23 mouse cellular contexts compared by ENCODE assay signal in genomic region chr10:68844066-68844465, GRCm38 (mm10).
DNase-seq lines count a peak whose midpoint lies in the region; ATAC-seq and TF ChIP-seq lines count a peak whose summit lies in the region.
"Had no signal": no experiment of that assay in that cellular context is flagged by ENCODE, and none has a peak within 500 bp of the region (broad histone marks: within the 10 kb centered on the region; RNA-seq: fewer than 3 reads in every experiment).

No protein-coding gene starts in this region.

- no peak for TF ChIP-seq POLR2A in CH12.LX (IDR thresholded peaks at IDR 0.05; ENCODE audit: low read depth, low read length)

- H3K36me3 ChIP-seq in liver, postnatal 0 days (replicated peaks; ENCODE audit: insufficient read depth, low read length), result no peaks in the 10 kb centered on the region
- H3K36me3 ChIP-seq in liver, embryonic 12.5 days, result no peaks in the 10 kb centered on the region
- no peaks in the 10 kb centered on the region for H3K36me3 ChIP-seq in CH12.LX (replicated peaks in 1 of 2; ENCODE audit: control insufficient read depth in 1 of 2, insufficient read depth in 1 of 2, low read length in 1 of 2)
- no peaks in the 10 kb centered on the region for H3K36me3 ChIP-seq in splenic B cell, adult 2 months (ENCODE audit: control insufficient read depth, insufficient read depth, low read length, poor library complexity, severe bottlenecking)
- H3K36me3 ChIP-seq: embryonic facial prominence, embryonic 10.5 days; neural tube, embryonic 15.5 days had no signal

- intact Hi-C loops in gastrocnemius, postnatal 36 days (cut with DNase I), result no loop called here

- no peak for TF ChIP-seq EP300 in liver, postnatal 0 days (IDR thresholded peaks at IDR 0.05; ENCODE audit: low read depth)
- TF ChIP-seq EP300 in CH12.LX (IDR thresholded peaks at IDR 0.05; ENCODE audit: low read length), result no peak

- TF ChIP-seq CTCF in liver, postnatal 0 days (IDR thresholded peaks at IDR 0.05; ENCODE audit: low read depth), result peak; percentile 35
- peak in 1 of 2 experiments; percentile 54; a peak in 2 of 4 replicates for TF ChIP-seq CTCF in CH12.LX (conservative IDR thresholded peaks at IDR 0.05 in 1 of 2, IDR thresholded peaks at IDR 0.05 in 1 of 2; ENCODE audit: low read depth in 2 of 2, low read length in 2 of 2)

- in situ Hi-C loops in CH12.LX (cut with MboI; ENCODE audit: low pct_ligation_motif_present, low pct_unique_long_range_greater_than_20kb, low sequenced_read_pairs), result no loop called here

- no peak overlapping the region for H3K9ac ChIP-seq in liver, postnatal 0 days (replicated peaks)
- H3K9ac ChIP-seq in liver, embryonic 12.5 days, result no peak overlapping the region
- peak overlapping the region; percentile 44 for H3K9ac ChIP-seq in CH12.LX (ENCODE audit: insufficient read depth, low read depth)
- H3K9ac ChIP-seq: lung, embryonic 14.5 days; neural tube, embryonic 15.5 days had no signal

- 46% methylated on average over 4 of the region's 4 CpGs for WGBS in liver, postnatal 0 days (ENCODE audit: insufficient replicate concordance)
- WGBS in liver, embryonic 12.5 days (ENCODE audit: insufficient replicate concordance), result 44% methylated on average over 4 of the region's 4 CpGs

- no peaks in the 10 kb centered on the region for H3K27me3 ChIP-seq in liver, postnatal 0 days (ENCODE audit: insufficient read depth, low read length)
- no peaks in the 10 kb centered on the region for H3K27me3 ChIP-seq in liver, embryonic 12.5 days (replicated peaks)
- peaks cover 1% of the 10 kb centered on the region for H3K27me3 ChIP-seq in CH12.LX (replicated peaks)
- no peaks in the 10 kb centered on the region for H3K27me3 ChIP-seq in splenic B cell, adult 2 months (ENCODE audit: control insufficient read depth, insufficient read depth, low read length, poor library complexity, severe bottlenecking)
- H3K27me3 ChIP-seq: neural tube, embryonic 15.5 days had no signal

- dilution Hi-C loops in CH12.LX (cut with MboI; ENCODE audit: extremely low pct_ligation_motif_present, extremely low pct_unique_long_range_greater_than_20kb, low sequenced_read_pairs), result no loop called here

- no peak; the same call in 1 of the 2 replicates for TF ChIP-seq RAD21 in CH12.LX (IDR thresholded peaks at IDR 0.05; ENCODE audit: low read depth, low read length)

- no peaks in the 10 kb centered on the region for H3K4me1 ChIP-seq in liver, postnatal 0 days (ENCODE audit: insufficient read depth)
- no peaks in the 10 kb centered on the region for H3K4me1 ChIP-seq in liver, embryonic 12.5 days
- peaks cover 6 to 14% of the 10 kb centered on the region in 2 experiments for H3K4me1 ChIP-seq in CH12.LX (ENCODE audit: control insufficient read depth in 1 of 2, insufficient read depth in 2 of 2)
- H3K4me1 ChIP-seq: embryonic facial prominence, embryonic 10.5 days; neural tube, embryonic 15.5 days had no signal

- no peak for ATAC-seq in liver, postnatal 0 days
- ATAC-seq in liver, embryonic 12.5 days, result no peak
- ATAC-seq in granulocyte monocyte progenitor cell, adult 5-6 weeks (replicated peaks; ENCODE audit: poor library complexity, severe bottlenecking), result peak; percentile 49; the same call in 1 of the 2 replicates

- H3K9me3 ChIP-seq in liver, postnatal 0 days (ENCODE audit: low read length), result no peaks in the 10 kb centered on the region
- no peaks in the 10 kb centered on the region for H3K9me3 ChIP-seq in liver, embryonic 12.5 days (replicated peaks)
- H3K9me3 ChIP-seq in CH12.LX (replicated peaks; ENCODE audit: low read length), result no peaks in the 10 kb centered on the region
- H3K9me3 ChIP-seq: neural tube, embryonic 15.5 days had no signal

- no peak for DNase-seq in liver, postnatal 0 days
- peak; percentile 10 for DNase-seq in CH12.LX (ENCODE audit: extremely low read depth)
- peak; percentile 58 for DNase-seq in splenic B cell, adult 2 months (ENCODE audit: low read depth, low spot score)
- no peak for DNase-seq in gastrocnemius, postnatal 36 days
- no peak for DNase-seq in left cerebral cortex, adult 11 months (ENCODE audit: low spot score)
- DNase-seq: cerebellum, adult 18-20 months; cerebellum, postnatal 36 days; gastrocnemius, postnatal 14 days; heart, postnatal 10 days; kidney, adult 8-10 months; kidney, postnatal 36 days; layer of hippocampus, adult 9-11 months; lung, embryonic 14.5 days; lung, postnatal 4 days; midbrain, embryonic 14.5 days; right cerebral cortex, postnatal 25 days; thymus, postnatal 14 days had no signal

- no peak overlapping the region for H3K27ac ChIP-seq in liver, postnatal 0 days (ENCODE audit: low read depth)
- H3K27ac ChIP-seq in liver, embryonic 12.5 days, result no peak overlapping the region
- no peak overlapping the region for H3K27ac ChIP-seq in CH12.LX (ENCODE audit: insufficient read depth, low read depth)
- H3K27ac ChIP-seq: embryonic facial prominence, embryonic 10.5 days; neural tube, embryonic 15.5 days had no signal

- no peak overlapping the region for H3K4me2 ChIP-seq in liver, postnatal 0 days (ENCODE audit: low read depth, low read length)
- H3K4me2 ChIP-seq in liver, embryonic 12.5 days, result no peak overlapping the region
- H3K4me2 ChIP-seq in CH12.LX (ENCODE audit: insufficient read depth, low read depth, poor library complexity, severe bottlenecking), result peak overlapping the region; percentile 71
- H3K4me2 ChIP-seq: liver, embryonic 11.5 days; lung, embryonic 14.5 days; neural tube, embryonic 15.5 days had no signal

- no peaks in the 10 kb centered on the region for H3K79me2 ChIP-seq in CH12.LX (replicated peaks; ENCODE audit: control insufficient read depth, extremely low read depth, insufficient read depth, poor library complexity, severe bottlenecking)

- H3K4me3 ChIP-seq in liver, postnatal 0 days (ENCODE audit: low read depth, low read length), result no peak overlapping the region
- no peak overlapping the region for H3K4me3 ChIP-seq in liver, embryonic 12.5 days
- H3K4me3 ChIP-seq in CH12.LX (replicated peaks in 1 of 3; ENCODE audit: low read depth in 2 of 3, low read length in 2 of 3, poor library complexity in 1 of 3), result peak overlapping the region in 1 of 3 experiments; percentile 28
- H3K4me3 ChIP-seq: embryonic facial prominence, embryonic 10.5 days; myocyte; neural tube, embryonic 15.5 days had no signal

TF ChIP-seq in CH12.LX, 34 proteins besides CTCF, POLR2A, EP300 and RAD21:
- TF ChIP-seq ELF1 (IDR thresholded peaks at IDR 0.05; ENCODE audit: low read depth, low read length) (peak; percentile 4; the same call in 1 of the 2 replicates), CHD2 (IDR thresholded peaks at IDR 0.05; ENCODE audit: low read length) (no peak), UBTF (IDR thresholded peaks at IDR 0.05; ENCODE audit: low read depth, low read length) (no peak), KAT2A (IDR thresholded peaks at IDR 0.05; ENCODE audit: insufficient replicate concordance, low read length) (no peak), MAX (IDR thresholded peaks at IDR 0.05; ENCODE audit: low read length) (no peak), BHLHE40 (IDR thresholded peaks at IDR 0.05; ENCODE audit: low read depth, low read length) (peak; percentile 41; the same call in 1 of the 2 replicates), TBP (conservative IDR thresholded peaks at IDR 0.05; ENCODE audit: low read depth, low read length) (no peak), NRF1 (IDR thresholded peaks at IDR 0.05; ENCODE audit: low read depth, low read length) (no peak), MYC (IDR thresholded peaks at IDR 0.05; ENCODE audit: low read depth, low read length) (no peak), PAX5 (IDR thresholded peaks at IDR 0.05; ENCODE audit: low read length) (no peak)

Comparison
In these comparisons a context has a peak if more than half of its experiments do, and no peak if none do; other contexts are left out.
1. DNase-seq: peak in CH12.LX (single experiment) and splenic B cell, adult 2 months (single experiment); none in liver, postnatal 0 days (single experiment), gastrocnemius, postnatal 36 days (0 of 2) and left cerebral cortex, adult 11 months (single experiment).